Mouse (Mus musculus) erythroblast, embryonic 14.5 days (primary cell): ENCODE results near the gene Stat5a.

Source experiments
- GATA1 ChIP-seq: IDR thresholded peaks from 2 replicates; pipeline ENCODE4 v1.6.1; 2012; ENCODE audit warnings: low read length, inconsistent platforms, mixed read lengths
- TAL1 ChIP-seq: IDR thresholded peaks from 3 replicates; pipeline ENCODE4 v1.6.1; 2012; ENCODE audit warnings: low read length, inconsistent platforms, mixed read lengths

- TF ChIP-seq GATA1 (no peak), TAL1 (no peak)
Observed at GRCm38 (mm10) chr11:100820047-100820446, 39.1 kb upstream of the Stat5a start.
